29 mouse cellular contexts compared by ENCODE assay signal in the genomic region with DNA sequence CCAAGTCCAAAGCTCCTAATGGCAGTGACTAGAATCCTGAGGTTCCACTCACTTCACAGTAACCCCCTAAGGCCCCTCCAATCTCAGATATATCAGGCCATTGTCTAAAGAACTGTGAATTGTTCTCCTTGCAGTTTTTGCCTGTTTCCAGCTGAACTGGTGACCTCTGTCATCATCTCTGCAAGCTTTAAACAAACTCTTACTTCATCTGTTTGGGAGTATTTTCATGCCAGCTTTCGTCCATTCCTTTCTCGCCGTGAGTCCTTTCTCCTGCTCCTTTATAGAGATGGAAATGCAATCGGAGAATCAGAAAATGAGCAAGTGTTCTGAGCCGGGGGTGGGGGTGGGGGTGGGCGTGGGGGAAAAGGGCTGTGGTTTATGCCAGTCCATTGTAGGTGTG.
DNase-seq lines count a peak whose midpoint lies in the region; ATAC-seq and TF ChIP-seq lines count a peak whose summit lies in the region.
"Had no signal": no experiment of that assay in that cellular context is flagged by ENCODE, and none has a peak within 500 bp of the region (broad histone marks: within the 10 kb centered on the region; RNA-seq: fewer than 3 reads in every experiment).

No protein-coding gene starts in this region.

- TF ChIP-seq POLR2A in liver, adult 2 months (IDR thresholded peaks at IDR 0.05; ENCODE audit: extremely low read depth, insufficient read depth, low read length), result no peak

- no peaks in the 10 kb centered on the region for H3K27me3 ChIP-seq in liver, adult 2 months (ENCODE audit: control insufficient read depth, insufficient read depth, low read length)
- no peaks in the 10 kb centered on the region for H3K27me3 ChIP-seq in liver, embryonic 11.5 days (replicated peaks; ENCODE audit: control insufficient read depth, insufficient read depth, low read length)
- no peaks in the 10 kb centered on the region for H3K27me3 ChIP-seq in lung, embryonic 16.5 days (ENCODE audit: control insufficient read depth, insufficient read depth, low read depth, low read length)
- no peaks in the 10 kb centered on the region for H3K27me3 ChIP-seq in midbrain, embryonic 11.5 days (ENCODE audit: control insufficient read depth, insufficient read depth, low read length)
- H3K27me3 ChIP-seq in midbrain, embryonic 14.5 days (ENCODE audit: control insufficient read depth, insufficient read depth, low read length), result no peaks in the 10 kb centered on the region
- H3K27me3 ChIP-seq: CH12.LX; embryonic facial prominence, embryonic 12.5 days; embryonic facial prominence, embryonic 15.5 days; heart, embryonic 13.5 days; Patski had no signal

- DNase-seq in liver, adult 2 months (ENCODE audit: extremely low read depth, low read depth, low spot score), result peak; percentile 91
- no peak for DNase-seq in liver, embryonic 11.5 days (ENCODE audit: low spot score)
- no peak for DNase-seq in lung, postnatal 4 days
- peak; percentile 47 for DNase-seq in midbrain, embryonic 11.5 days (ENCODE audit: low spot score, missing footprints)
- no peak for DNase-seq in midbrain, embryonic 14.5 days
- no peak for DNase-seq in gastrocnemius, adult 8-10 months (ENCODE audit: low spot score in 2 of 2)
- DNase-seq: adrenal gland, adult 2 months; adrenal gland, postnatal 14 days; B cell, adult 2 months; cerebellum, adult 11 months; cerebellum, adult 2 months; cerebellum, adult 9-11 months; cerebellum, postnatal 25 days; forebrain, postnatal 0 days; gastrocnemius, adult 2 months; gastrocnemius, postnatal 36 days; heart, adult 2 months; heart, postnatal 14 days; heart, postnatal 4 days had no signal

- H3K4me1 ChIP-seq in liver, adult 2 months (ENCODE audit: control insufficient read depth, insufficient read depth, low read length), result peaks cover 33% of the 10 kb centered on the region
- H3K4me1 ChIP-seq in liver, embryonic 11.5 days (replicated peaks; ENCODE audit: control insufficient read depth, insufficient read depth, low read length), result peaks cover 5% of the 10 kb centered on the region; the same call in 1 of the 2 replicates
- H3K4me1 ChIP-seq in lung, embryonic 16.5 days (replicated peaks; ENCODE audit: control insufficient read depth, insufficient read depth, low read length), result peaks cover 27% of the 10 kb centered on the region
- 0 out of 2 replicates have a peak, but pooled peaks cover 4% of the 10 kb centered on the region for H3K4me1 ChIP-seq in midbrain, embryonic 11.5 days (ENCODE audit: control insufficient read depth, insufficient read depth, low read length)
- no peaks in the 10 kb centered on the region for H3K4me1 ChIP-seq in midbrain, embryonic 14.5 days (ENCODE audit: control insufficient read depth, insufficient read depth, low read length)

- H3K9me3 ChIP-seq in liver, embryonic 11.5 days (ENCODE audit: control insufficient read depth, low read length), result no peaks in the 10 kb centered on the region
- H3K9me3 ChIP-seq in lung, embryonic 16.5 days (ENCODE audit: control insufficient read depth, low read length), result no peaks in the 10 kb centered on the region
- no peaks in the 10 kb centered on the region for H3K9me3 ChIP-seq in midbrain, embryonic 11.5 days (ENCODE audit: control insufficient read depth, low read length)
- no peaks in the 10 kb centered on the region for H3K9me3 ChIP-seq in midbrain, embryonic 14.5 days (ENCODE audit: control insufficient read depth, low read length)
- H3K9me3 ChIP-seq: embryonic facial prominence, embryonic 12.5 days; embryonic facial prominence, embryonic 15.5 days; heart, embryonic 10.5 days; heart, embryonic 13.5 days had no signal

- H3K9ac ChIP-seq in liver, adult 2 months (ENCODE audit: low read depth, low read length), result no peak overlapping the region
- H3K9ac ChIP-seq in liver, embryonic 11.5 days (ENCODE audit: low read depth, low read length), result no peak overlapping the region
- no peak overlapping the region for H3K9ac ChIP-seq in lung, embryonic 16.5 days (ENCODE audit: low read length)
- no peak overlapping the region for H3K9ac ChIP-seq in midbrain, embryonic 11.5 days (ENCODE audit: low read length)
- H3K9ac ChIP-seq in midbrain, embryonic 14.5 days (replicated peaks; ENCODE audit: low read length), result no peak overlapping the region
- H3K9ac ChIP-seq: embryonic facial prominence, embryonic 12.5 days; embryonic facial prominence, embryonic 15.5 days; forebrain, postnatal 0 days; heart, embryonic 13.5 days; hindbrain, embryonic 14.5 days had no signal

- H3K79me2 ChIP-seq in liver, adult 2 months (ENCODE audit: control insufficient read depth, insufficient read depth, low read length), result peaks cover 26% of the 10 kb centered on the region; the same call in 1 of the 2 replicates

- 23% methylated on average over 6 of the region's 6 CpGs for WGBS in liver, adult 2 months
- WGBS in liver, embryonic 11.5 days, result 85% methylated on average over 6 of the region's 6 CpGs
- WGBS in lung, embryonic 16.5 days, result 59% methylated on average over 6 of the region's 6 CpGs
- 78% methylated on average over 6 of the region's 6 CpGs for WGBS in midbrain, embryonic 11.5 days
- 67% methylated on average over 6 of the region's 6 CpGs for WGBS in midbrain, embryonic 14.5 days

- no peak for TF ChIP-seq CTCF in liver, adult 2 months (IDR thresholded peaks at IDR 0.05; ENCODE audit: low read depth, low read length)

- ATAC-seq in liver, embryonic 11.5 days (replicated peaks; ENCODE audit: low FRiP score), result no peak
- no peak for ATAC-seq in lung, embryonic 16.5 days (ENCODE audit: low read depth)
- ATAC-seq in midbrain, embryonic 11.5 days (ENCODE audit: low FRiP score), result no peak
- ATAC-seq in midbrain, embryonic 14.5 days (ENCODE audit: low FRiP score, low TSS enrichment), result no peak
- ATAC-seq: forebrain, embryonic 14.5 days; forebrain, postnatal 0 days; Patski had no signal

- peak overlapping the region; percentile 70 for H3K27ac ChIP-seq in liver, adult 2 months (replicated peaks; ENCODE audit: insufficient read depth, low read depth, low read length)
- H3K27ac ChIP-seq in liver, embryonic 11.5 days (ENCODE audit: low read depth, low read length), result no peak overlapping the region
- peak overlapping the region; percentile 20; the same call in 1 of the 2 replicates for H3K27ac ChIP-seq in lung, embryonic 16.5 days (ENCODE audit: low read length)
- no peak overlapping the region for H3K27ac ChIP-seq in midbrain, embryonic 11.5 days (ENCODE audit: low read depth, low read length)
- H3K27ac ChIP-seq in midbrain, embryonic 14.5 days (replicated peaks; ENCODE audit: low read depth, low read length), result no peak overlapping the region
- H3K27ac ChIP-seq: embryonic facial prominence, embryonic 12.5 days; embryonic facial prominence, embryonic 15.5 days; gastrocnemius, adult 2 months; heart, adult 2 months; heart, embryonic 10.5 days; heart, embryonic 13.5 days; hindbrain, embryonic 14.5 days had no signal

- peaks cover 2% of the 10 kb centered on the region; the same call in 1 of the 2 replicates for H3K36me3 ChIP-seq in liver, adult 2 months (ENCODE audit: control insufficient read depth, insufficient read depth, low read length)
- no peaks in the 10 kb centered on the region; the same call in 1 of the 2 replicates for H3K36me3 ChIP-seq in liver, embryonic 11.5 days (ENCODE audit: control insufficient read depth, insufficient read depth, low read length)
- H3K36me3 ChIP-seq in lung, embryonic 16.5 days (ENCODE audit: control insufficient read depth, insufficient read depth, low read length), result no peaks in the 10 kb centered on the region; the same call in 1 of the 2 replicates
- no peaks in the 10 kb centered on the region for H3K36me3 ChIP-seq in midbrain, embryonic 11.5 days (ENCODE audit: control insufficient read depth, insufficient read depth, low read length)
- H3K36me3 ChIP-seq in midbrain, embryonic 14.5 days (ENCODE audit: control insufficient read depth, insufficient read depth, low read length), result no peaks in the 10 kb centered on the region
- H3K36me3 ChIP-seq: embryonic facial prominence, embryonic 12.5 days; G1E; heart, embryonic 10.5 days; heart, embryonic 13.5 days had no signal

- H3K4me3 ChIP-seq in liver, adult 2 months (ENCODE audit: insufficient read depth, low read depth, low read length), result no peak overlapping the region
- no peak overlapping the region for H3K4me3 ChIP-seq in liver, embryonic 11.5 days (ENCODE audit: low read depth, low read length)
- no peak overlapping the region for H3K4me3 ChIP-seq in lung, embryonic 16.5 days (ENCODE audit: low read length)
- no peak overlapping the region for H3K4me3 ChIP-seq in midbrain, embryonic 11.5 days (ENCODE audit: low read depth, low read length)
- H3K4me3 ChIP-seq in midbrain, embryonic 14.5 days (replicated peaks; ENCODE audit: low read depth, low read length), result no peak overlapping the region
- H3K4me3 ChIP-seq: embryonic facial prominence, embryonic 12.5 days; embryonic facial prominence, embryonic 15.5 days; gastrocnemius, adult 2 months; heart, adult 2 months; heart, embryonic 10.5 days; heart, embryonic 13.5 days had no signal

- no peak overlapping the region for H3K4me2 ChIP-seq in liver, embryonic 11.5 days
- H3K4me2 ChIP-seq in lung, embryonic 16.5 days (ENCODE audit: low read depth, low read length), result no peak overlapping the region
- H3K4me2 ChIP-seq in midbrain, embryonic 11.5 days, result no peak overlapping the region
- no peak overlapping the region for H3K4me2 ChIP-seq in midbrain, embryonic 14.5 days (ENCODE audit: low read length)
- H3K4me2 ChIP-seq: embryonic facial prominence, embryonic 12.5 days; embryonic facial prominence, embryonic 15.5 days; heart, embryonic 13.5 days; hindbrain, embryonic 14.5 days had no signal

Comparison
In these comparisons a context has a peak if more than half of its experiments do, and no peak if none do; other contexts are left out.
1. DNase-seq: peak in liver, adult 2 months (single experiment) and midbrain, embryonic 11.5 days (single experiment); none in liver, embryonic 11.5 days (single experiment), lung, postnatal 4 days (0 of 2), midbrain, embryonic 14.5 days (single experiment) and gastrocnemius, adult 8-10 months (0 of 2).
2. H3K27ac ChIP-seq: peak in liver, adult 2 months (single experiment) and lung, embryonic 16.5 days (single experiment); none in liver, embryonic 11.5 days (single experiment), midbrain, embryonic 11.5 days (single experiment) and midbrain, embryonic 14.5 days (single experiment).